Mouse (Mus musculus) adrenal gland, adult 2 months (tissue): Measurements from ENCODE around the gene Mark3. TPM values are rescaled to one million over a fixed set of nuclear protein-coding genes. Genes with fewer than 3 reads are reported as not detected.
A peak's percentile ranks its signal among the peaks of the same experiment; 100 is the strongest.
"Not testable (repeated sequence)": the region's sequence is repeated elsewhere in the genome, so short reads cannot be mapped to it uniquely, and the experiment has no call there.

ENCODE experiments used
- DNase-seq: peaks from one replicate; pipeline ENCODE4 v3.0.0; 2021
- polyA plus RNA-seq: library from polyadenylated mRNA; depleted of rRNA; stranded (reverse); fragments of >200 nt; gene quantifications from 2 replicates; pipeline ENCODE4 v1.2.3, GENCODE M21; 2012
- total RNA-seq, 2 experiments: library from RNA; stranded (reverse); gene quantifications; 2 replicates each; pipeline ENCODE4 v1.2.3; 2021

Gene Mark3
- total and polyA plus RNA-seq, 3 experiments = 35.8 to 95.9 (median 83.2) TPM

DNA sequence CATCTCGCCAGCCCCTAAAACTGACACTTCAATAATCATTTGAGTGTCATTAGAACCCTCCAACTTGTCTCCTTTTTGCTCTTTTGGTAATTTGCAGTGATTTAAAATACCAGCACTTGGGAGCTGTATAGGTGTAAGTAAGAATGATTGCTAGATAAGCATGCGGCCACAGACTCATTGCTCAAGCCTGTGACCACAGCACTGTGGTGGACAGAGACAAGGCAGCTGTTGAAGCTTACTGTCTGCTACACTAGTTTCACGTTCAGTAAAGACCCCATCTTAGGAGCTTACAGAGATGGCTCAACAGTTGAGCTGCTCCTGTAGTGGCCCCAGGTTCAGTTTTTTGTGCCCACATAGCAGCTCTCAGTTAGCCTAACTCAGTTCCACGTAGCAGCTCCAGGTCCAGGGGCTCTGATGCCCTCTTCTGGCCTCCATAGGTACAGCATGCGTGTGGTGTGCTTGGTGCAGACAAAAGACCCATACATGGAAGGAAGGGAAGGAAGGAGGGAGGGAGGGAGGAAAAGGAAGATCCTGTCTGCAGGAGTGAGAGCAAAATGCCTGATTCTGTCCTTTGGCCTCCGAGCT is 73.8 kb downstream of the Mark3 start:
- DNase-seq = peak; percentile 63

GRCm38 (mm10) chr12:111652953-111653352 is 78.6 kb downstream of the Mark3 start:
- no peak for DNase-seq

GRCm38 (mm10) chr12:111653434-111653833 is 79.1 kb downstream of the Mark3 start:
- peak; percentile 72 for DNase-seq

DNA sequence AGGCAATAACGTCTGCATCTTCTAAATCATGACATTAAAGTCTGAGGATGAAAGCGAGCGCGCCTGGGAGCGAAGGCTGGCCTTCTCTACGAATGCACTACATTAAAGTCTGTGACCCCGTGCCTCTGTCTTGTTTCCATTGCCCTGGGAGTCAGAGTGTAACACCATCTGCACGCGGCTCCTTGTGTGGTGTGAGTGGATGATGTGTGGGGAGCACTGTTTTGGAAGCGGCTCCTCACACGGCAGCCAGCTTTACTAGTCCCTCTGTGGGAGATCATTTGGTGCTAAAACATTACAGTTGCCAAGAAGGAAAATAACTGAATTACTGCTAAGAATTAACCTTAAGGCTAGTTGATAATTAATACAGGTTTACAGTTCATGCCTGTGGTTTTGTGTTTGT is 81.4 kb downstream of the Mark3 start:
- no peak for DNase-seq

DNA sequence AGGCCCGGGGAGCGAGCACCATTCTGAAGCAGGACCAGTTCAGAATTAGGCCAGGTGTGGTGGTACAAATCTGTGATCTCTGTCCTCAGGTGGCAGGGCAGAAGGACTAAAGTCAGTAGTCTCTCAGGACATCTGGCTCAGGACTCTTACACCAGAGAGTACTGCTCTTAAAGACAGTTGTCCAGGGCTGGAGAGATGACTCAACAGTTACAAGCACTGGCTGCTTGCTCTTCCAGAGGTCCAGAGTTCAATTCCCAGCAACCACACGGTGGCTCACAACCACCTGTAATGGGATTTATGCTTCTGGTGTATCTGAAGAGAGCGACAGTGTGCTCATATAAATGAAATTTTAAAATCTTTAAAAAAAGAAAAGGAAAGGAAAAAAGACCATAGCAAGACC is 85.0 kb downstream of the Mark3 start:
- no peak for DNase-seq

GRCm38 (mm10) chr12:111660628-111661027 is 86.3 kb downstream of the Mark3 start:
- no peak for DNase-seq

DNA sequence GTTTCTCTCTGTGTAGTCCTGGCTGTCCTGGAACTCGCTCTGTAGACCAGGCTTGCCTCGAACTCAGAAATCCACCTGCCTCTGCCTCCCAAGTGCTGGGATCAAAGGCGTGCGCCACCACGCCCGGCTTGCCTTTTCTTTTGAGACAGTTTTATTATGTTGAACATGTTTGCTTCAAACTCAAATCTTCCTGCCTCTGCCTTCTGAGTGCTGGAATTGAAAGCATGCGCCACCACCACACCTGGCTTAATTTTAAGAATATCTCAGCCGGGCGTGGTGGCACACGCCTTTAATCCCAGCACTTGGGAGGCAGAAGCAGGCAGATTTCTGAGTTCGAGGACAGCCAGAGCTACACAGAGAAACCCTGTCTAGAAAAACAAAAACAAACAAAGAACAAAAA is 87.2 kb downstream of the Mark3 start:
- DNase-seq = not testable (repeated sequence)

DNA sequence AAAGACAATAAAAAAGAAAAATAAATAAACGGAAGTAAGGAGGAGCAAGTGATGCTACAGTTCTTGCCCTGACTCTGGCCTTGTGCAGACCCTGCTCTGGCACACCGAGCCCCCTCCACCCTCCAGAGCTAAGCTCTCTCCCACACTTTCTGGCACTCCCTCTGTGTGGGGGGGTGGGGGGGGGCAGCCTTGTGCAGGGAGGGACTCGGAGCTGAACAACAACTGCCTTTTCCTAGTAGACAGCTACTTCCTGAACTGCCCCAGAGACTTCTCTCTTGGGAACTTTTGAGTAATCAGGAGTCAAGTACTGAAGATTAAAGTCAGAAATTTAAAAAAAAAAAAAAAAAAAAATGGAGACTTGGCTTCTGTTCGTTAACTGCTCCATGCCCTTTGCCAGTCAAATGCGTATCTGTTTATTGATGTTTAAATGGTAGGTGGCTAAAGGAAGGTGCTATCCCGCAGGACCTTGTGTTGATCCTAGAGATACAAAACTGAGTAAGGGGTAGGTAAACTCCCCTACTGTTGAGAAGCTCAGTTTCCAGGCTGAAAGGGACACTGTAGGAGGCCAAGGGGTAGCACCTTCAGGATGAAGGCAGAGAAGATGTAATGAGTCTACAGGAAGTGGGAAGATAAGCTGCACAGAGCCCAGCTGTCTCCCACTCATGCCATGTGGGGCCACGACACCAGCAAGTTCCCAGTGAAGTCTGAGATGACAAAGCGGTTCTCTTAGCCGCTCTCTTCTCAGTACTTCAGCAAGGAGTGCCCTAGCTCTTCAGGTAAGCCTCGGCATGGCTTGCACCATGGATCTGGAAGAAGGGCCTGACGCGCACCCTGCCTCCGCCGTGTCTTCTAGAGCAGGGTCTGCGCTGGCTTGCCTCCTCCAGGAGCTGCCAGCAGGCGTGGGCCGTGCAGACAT is 89.2 kb downstream of the Mark3 start:
- DNase-seq = no peak

GRCm38 (mm10) chr12:111664144-111664634 is 89.9 kb downstream of the Mark3 start:
- no peak for DNase-seq

- DNase-seq = peak; percentile 48
Observed at GRCm38 (mm10) chr12:111665041-111665880, 90.9 kb downstream of the Mark3 start.

GRCm38 (mm10) chr12:111666380-111666779 is 92.1 kb downstream of the Mark3 start:
- no peak for DNase-seq

DNA sequence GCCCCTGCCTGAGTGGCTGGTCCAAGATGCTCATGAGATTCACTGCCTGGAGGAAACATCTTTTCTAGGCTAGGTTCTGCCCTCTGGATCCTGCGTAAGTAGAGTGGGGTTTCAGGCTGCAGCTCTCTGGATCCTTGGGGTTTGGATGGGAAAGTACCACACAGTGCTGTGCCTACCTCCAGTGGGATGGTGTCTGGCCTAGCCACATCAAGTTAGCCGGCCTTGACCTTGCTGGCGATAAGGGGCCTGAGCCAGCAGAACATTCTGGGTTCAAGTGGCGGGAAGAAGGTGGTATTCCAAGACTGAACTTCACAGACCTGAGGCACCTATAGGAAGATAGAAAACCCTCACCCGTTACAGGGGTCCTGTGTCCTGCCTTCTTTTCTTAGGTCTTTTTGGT is 93.1 kb downstream of the Mark3 start:
- DNase-seq = no peak

- DNase-seq = peak; percentile 93
Observed at GRCm38 (mm10) chr12:111668457-111668912, 94.2 kb downstream of the Mark3 start.

- no peak for DNase-seq
Observed at GRCm38 (mm10) chr12:111669000-111669788, 94.9 kb downstream of the Mark3 start.

DNA sequence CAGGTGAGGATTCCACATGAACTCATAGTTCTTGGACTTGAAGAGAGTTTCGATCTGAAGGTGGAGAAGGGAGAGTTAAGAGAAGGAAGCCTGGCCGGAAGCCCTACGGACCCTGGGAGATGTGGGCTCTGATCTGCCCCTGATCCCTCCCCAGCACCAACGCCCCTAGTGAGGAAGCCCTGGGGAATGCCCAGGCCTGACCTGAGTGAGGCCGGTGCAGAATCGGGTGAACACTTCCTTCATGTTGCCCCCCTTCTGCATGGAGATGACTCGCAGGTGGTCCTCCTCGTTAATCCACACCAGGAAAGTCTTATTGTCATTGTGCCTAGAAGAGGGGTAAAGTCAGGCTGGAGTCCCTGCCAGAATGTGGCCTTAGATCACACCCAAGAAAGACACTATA is 95.6 kb downstream of the Mark3 start:
- no peak for DNase-seq

- DNase-seq = peak; percentile 66
Observed at GRCm38 (mm10) chr12:111670371-111670971, 96.1 kb downstream of the Mark3 start.

- DNase-seq = peak; percentile 30
Observed at GRCm38 (mm10) chr12:111670976-111671375, 96.7 kb downstream of the Mark3 start.

DNA sequence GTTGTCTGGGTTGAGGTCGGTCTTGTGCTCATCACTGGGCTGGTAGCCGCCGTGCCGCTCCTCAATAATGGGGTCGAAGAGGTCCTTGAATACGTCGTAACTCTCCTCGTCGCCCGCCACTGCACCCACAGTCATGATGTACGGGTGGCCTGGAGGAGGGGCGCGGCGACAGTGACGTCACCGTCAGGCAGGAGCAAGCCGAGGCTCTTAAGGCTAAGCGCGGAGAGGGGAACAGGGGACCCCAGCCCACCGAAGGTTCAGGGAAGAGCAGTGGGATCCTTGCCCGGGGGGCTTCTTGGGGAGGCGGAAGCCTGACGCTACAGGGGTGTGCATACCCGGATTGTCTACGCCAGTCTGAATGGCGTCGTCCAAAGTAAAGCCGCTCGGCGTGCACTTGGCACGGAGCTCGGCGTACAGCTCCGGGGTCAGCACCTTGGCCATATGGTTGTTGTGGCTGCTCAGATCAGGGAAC is 97.1 kb downstream of the Mark3 start:
- peak; percentile 72 for DNase-seq

- DNase-seq = peak; percentile 89
Observed at GRCm38 (mm10) chr12:111672176-111672575, 97.9 kb downstream of the Mark3 start, which contains the start of gene Ckb. Gene Ckb, minus strand, starts transcription at chr12:111672338.

GRCm38 (mm10) chr12:111672581-111672980 is 98.3 kb downstream of the Mark3 start:
- no peak for DNase-seq
